Mouse (Mus musculus): ENCODE results near the gene Hist1h4i.

DNA sequence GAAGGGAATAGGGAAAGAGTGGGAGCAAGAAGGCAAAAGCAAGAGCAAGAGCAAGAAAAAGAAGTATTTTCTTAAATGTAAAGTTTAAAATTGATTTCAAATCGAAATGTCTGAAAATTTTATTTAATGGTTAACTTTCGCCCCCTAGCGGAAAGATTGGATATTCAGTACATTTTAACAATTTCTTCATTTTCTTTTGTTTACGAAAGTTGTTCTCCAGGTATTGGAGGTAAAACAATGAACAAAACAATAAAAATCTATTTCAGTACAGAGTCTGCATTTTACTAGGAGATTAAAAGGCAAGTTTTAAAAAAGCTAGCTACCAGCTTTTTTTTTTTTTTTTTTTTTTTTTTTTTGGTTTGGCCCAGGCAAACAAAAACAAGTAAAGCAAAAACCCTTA, 10.7 kb downstream of the Hist1h4i start:
- TF ChIP-seq CTCF (IDR thresholded peaks at IDR 0.05; ENCODE audit: low read depth, low read length) (no peak), GATA1 (IDR thresholded peaks at IDR 0.05; ENCODE audit: borderline replicate concordance, low read length) (no peak)

All from G1E (cell line).